In the genomic region with DNA sequence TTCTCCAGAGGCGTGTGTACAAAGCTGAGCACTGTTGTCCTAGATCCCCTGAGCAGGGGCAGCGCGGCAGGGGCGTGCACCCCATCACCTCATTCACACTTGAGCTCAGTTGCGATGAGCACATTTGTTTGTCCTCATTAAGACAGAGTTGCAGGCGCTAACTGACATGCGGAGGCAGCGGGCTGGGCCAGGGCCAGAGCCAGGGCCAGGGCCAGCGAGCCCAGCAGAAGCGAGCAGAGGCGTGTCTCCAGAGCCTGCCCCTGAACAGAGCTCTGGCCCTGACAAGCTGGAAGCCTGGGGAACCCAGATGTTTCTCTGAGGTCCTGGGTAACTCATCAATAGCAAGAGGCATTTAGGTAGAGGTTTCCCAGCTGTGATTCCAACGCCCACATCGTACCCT, we compare ENCODE assay signal across 10 mouse cellular contexts.
DNase-seq lines count a peak whose midpoint lies in the region; ATAC-seq and TF ChIP-seq lines count a peak whose summit lies in the region.
"Had no signal": no experiment of that assay in that cellular context is flagged by ENCODE, and none has a peak within 500 bp of the region (broad histone marks: within the 10 kb centered on the region; RNA-seq: fewer than 3 reads in every experiment).

No protein-coding gene starts in this region.

- H3K9ac ChIP-seq in liver, adult 2 months (ENCODE audit: low read depth, low read length), result no peak overlapping the region
- no peak overlapping the region for H3K9ac ChIP-seq in limb, embryonic 13.5 days
- no peak overlapping the region for H3K9ac ChIP-seq in stomach, postnatal 0 days (ENCODE audit: low read length)
- H3K9ac ChIP-seq: liver, embryonic 15.5 days had no signal

- no peak for TF ChIP-seq CTCF in liver, adult 2 months (IDR thresholded peaks at IDR 0.05; ENCODE audit: low read depth, low read length)
- no peak for TF ChIP-seq CTCF in stomach, postnatal 0 days (IDR thresholded peaks at IDR 0.05; ENCODE audit: low read depth)

- TF ChIP-seq EP300 in stomach, postnatal 0 days (optimal IDR thresholded peaks at IDR 0.05), result no peak

- DNase-seq in liver, adult 2 months (ENCODE audit: extremely low read depth, low read depth, low spot score), result peak; percentile 29
- no peak for DNase-seq in liver
- DNase-seq in heart, adult 8-10 months (ENCODE audit: low spot score), result peak; percentile 29
- peak; percentile 22 for DNase-seq in stomach, postnatal 0 days (ENCODE audit: low spot score)
- DNase-seq in cerebellum, adult 9-11 months, result no peak
- no peak for DNase-seq in cerebellum, adult 8-10 months
- no peak for DNase-seq in layer of hippocampus, adult 9-11 months
- DNase-seq: cerebellum, adult 11-12 months had no signal

- no peaks in the 10 kb centered on the region for H3K27me3 ChIP-seq in liver, adult 2 months (ENCODE audit: control insufficient read depth, insufficient read depth, low read length)
- H3K27me3 ChIP-seq in limb, embryonic 13.5 days, result no peaks in the 10 kb centered on the region; the same call in 1 of the 2 replicates
- no peaks in the 10 kb centered on the region for H3K27me3 ChIP-seq in stomach, postnatal 0 days (ENCODE audit: control insufficient read depth, insufficient read depth, low read length)

- no peak overlapping the region for H3K27ac ChIP-seq in liver, adult 2 months (replicated peaks; ENCODE audit: insufficient read depth, low read depth, low read length)
- peak overlapping the region; percentile 73 for H3K27ac ChIP-seq in limb, embryonic 13.5 days
- peak overlapping the region; percentile 81 for H3K27ac ChIP-seq in stomach, postnatal 0 days (replicated peaks)
- H3K27ac ChIP-seq: liver, embryonic 15.5 days had no signal

- 47% methylated on average over 13 of the region's 13 CpGs for WGBS in liver, adult 2 months
- WGBS in limb, embryonic 13.5 days, result 29% methylated on average over 13 of the region's 13 CpGs
- 38% methylated on average over 13 of the region's 13 CpGs for WGBS in stomach, postnatal 0 days

- H3K4me2 ChIP-seq in limb, embryonic 13.5 days (replicated peaks), result peak overlapping the region; percentile 49
- H3K4me2 ChIP-seq in stomach, postnatal 0 days (replicated peaks; ENCODE audit: low read depth), result no peak overlapping the region
- H3K4me2 ChIP-seq: liver, embryonic 15.5 days had no signal

- no peak for TF ChIP-seq POLR2A in liver, adult 2 months (IDR thresholded peaks at IDR 0.05; ENCODE audit: extremely low read depth, insufficient read depth, low read length)

- no peaks in the 10 kb centered on the region for H3K79me2 ChIP-seq in liver, adult 2 months (ENCODE audit: control insufficient read depth, insufficient read depth, low read length)

- H3K36me3 ChIP-seq in liver, adult 2 months (ENCODE audit: control insufficient read depth, insufficient read depth, low read length), result no peaks in the 10 kb centered on the region
- no peaks in the 10 kb centered on the region for H3K36me3 ChIP-seq in limb, embryonic 13.5 days
- no peaks in the 10 kb centered on the region for H3K36me3 ChIP-seq in stomach, postnatal 0 days (ENCODE audit: control insufficient read depth, insufficient read depth, low read length)
- H3K36me3 ChIP-seq: liver, embryonic 15.5 days had no signal

- no peaks in the 10 kb centered on the region for H3K9me3 ChIP-seq in limb, embryonic 13.5 days
- H3K9me3 ChIP-seq in stomach, postnatal 0 days (ENCODE audit: control insufficient read depth, low read length), result no peaks in the 10 kb centered on the region
- H3K9me3 ChIP-seq: liver, embryonic 15.5 days had no signal

- H3K4me1 ChIP-seq in liver, adult 2 months (ENCODE audit: control insufficient read depth, insufficient read depth, low read length), result peaks cover 5% of the 10 kb centered on the region; the same call in 1 of the 2 replicates
- H3K4me1 ChIP-seq in limb, embryonic 13.5 days, result peaks cover 30% of the 10 kb centered on the region
- no peaks in the 10 kb centered on the region for H3K4me1 ChIP-seq in stomach, postnatal 0 days (replicated peaks; ENCODE audit: control insufficient read depth, insufficient read depth)
- H3K4me1 ChIP-seq: liver, embryonic 15.5 days had no signal

- no peak overlapping the region; the same call in 1 of the 2 replicates for H3K4me3 ChIP-seq in liver, adult 2 months (ENCODE audit: insufficient read depth, low read depth, low read length)
- H3K4me3 ChIP-seq in limb, embryonic 13.5 days, result no peak overlapping the region
- H3K4me3 ChIP-seq in stomach, postnatal 0 days (ENCODE audit: low read depth, low read length), result no peak overlapping the region
- H3K4me3 ChIP-seq: liver, embryonic 15.5 days had no signal

- peak; percentile 67 for ATAC-seq in limb, embryonic 13.5 days (ENCODE audit: low FRiP score, low read depth)
- ATAC-seq in stomach, postnatal 0 days (ENCODE audit: low FRiP score, low TSS enrichment), result no peak

Comparison
In these comparisons a context has a peak if more than half of its experiments do, and no peak if none do; other contexts are left out.
1. DNase-seq: peak in liver, adult 2 months (single experiment), heart, adult 8-10 months (single experiment) and stomach, postnatal 0 days (single experiment); none in liver (single experiment), cerebellum, adult 9-11 months (single experiment), cerebellum, adult 8-10 months (single experiment) and layer of hippocampus, adult 9-11 months (single experiment).